Mouse (Mus musculus) right cerebral cortex, postnatal 4 days (tissue): ENCODE measurements around the gene Isoc2a.

Experiments
- DNase-seq: peaks from one replicate; pipeline ENCODE4 v3.0.0-alpha.2; 2022

Gene Isoc2a

DNA sequence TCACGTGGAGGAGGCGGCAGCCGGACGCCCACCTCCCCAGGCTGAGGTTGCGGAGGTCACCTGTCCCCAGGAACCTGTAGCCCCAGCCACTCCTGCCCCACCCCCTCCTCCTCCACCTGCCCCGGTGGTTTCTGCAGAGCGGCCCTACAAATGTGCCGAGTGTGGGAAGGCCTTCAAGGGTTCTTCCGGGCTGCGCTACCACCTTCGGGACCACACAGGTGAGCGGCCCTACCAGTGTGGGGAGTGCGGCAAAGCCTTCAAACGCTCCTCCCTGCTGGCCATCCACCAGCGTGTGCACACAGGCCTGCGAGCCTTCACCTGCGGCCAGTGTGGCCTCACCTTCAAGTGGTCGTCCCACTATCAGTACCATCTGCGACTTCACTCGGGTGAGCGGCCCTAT, 43.0 kb downstream of the Isoc2a start:
- no peak for DNase-seq

DNA sequence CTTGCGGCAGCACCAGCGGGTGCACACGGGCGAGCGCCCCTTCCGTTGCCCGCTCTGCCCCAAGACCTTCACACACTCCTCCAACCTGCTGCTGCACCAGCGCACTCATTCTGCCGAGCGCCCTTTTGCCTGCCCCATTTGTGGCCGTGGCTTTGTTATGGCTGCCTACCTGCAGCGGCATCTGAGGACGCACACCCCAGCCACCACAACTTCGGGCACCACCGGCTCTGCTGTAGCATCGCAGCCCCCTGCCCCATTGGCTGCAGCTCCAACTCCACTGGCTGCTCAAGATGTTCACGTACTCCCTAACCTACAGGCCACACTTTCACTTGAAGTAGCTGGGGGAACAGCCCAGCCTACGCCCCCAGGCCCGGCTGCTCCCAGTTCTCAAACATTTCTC, 43.5 kb downstream of the Isoc2a start:
- no peak for DNase-seq

DNA sequence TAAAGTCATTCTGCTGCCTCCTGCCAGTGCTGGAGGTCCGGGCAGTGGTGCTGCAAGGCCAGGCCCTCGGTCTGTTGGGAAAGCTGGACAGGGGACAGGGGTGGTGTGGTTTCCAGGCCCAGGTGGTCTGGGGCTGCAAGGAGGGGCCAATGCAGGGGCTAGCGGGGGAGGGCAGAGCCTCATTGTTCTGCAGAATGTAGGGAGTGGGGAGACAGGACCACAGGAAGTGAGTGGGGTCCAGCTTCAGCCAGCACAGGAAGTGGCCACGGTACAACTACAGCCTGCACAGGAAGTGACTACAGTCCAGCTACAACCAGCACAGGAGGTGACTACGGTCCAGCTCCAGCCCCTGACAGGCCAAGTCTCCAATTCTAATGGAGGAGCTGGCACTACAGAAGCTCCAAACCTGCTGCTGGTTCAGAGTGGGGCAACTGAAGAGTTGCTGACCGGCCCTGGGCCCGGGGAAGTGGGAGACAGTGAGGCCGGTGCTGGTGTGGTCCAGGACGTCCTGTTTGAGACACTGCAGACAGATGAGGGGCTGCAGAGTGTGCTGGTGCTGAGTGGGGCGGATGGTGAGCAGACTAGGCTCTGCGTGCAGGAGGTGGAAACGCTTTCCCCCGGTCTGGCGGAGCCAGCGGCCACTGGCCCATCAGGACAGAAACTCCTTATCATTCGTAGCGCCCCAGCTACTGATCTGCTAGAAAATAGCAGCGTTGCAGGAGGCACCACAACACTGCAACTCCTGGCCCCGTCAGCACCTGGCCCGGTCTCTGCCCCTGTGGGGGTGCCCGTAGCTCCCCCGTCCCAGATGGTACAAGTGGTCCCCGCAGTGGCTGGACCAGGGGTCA, 44.2 kb downstream of the Isoc2a start:
- DNase-seq = no peak

DNA sequence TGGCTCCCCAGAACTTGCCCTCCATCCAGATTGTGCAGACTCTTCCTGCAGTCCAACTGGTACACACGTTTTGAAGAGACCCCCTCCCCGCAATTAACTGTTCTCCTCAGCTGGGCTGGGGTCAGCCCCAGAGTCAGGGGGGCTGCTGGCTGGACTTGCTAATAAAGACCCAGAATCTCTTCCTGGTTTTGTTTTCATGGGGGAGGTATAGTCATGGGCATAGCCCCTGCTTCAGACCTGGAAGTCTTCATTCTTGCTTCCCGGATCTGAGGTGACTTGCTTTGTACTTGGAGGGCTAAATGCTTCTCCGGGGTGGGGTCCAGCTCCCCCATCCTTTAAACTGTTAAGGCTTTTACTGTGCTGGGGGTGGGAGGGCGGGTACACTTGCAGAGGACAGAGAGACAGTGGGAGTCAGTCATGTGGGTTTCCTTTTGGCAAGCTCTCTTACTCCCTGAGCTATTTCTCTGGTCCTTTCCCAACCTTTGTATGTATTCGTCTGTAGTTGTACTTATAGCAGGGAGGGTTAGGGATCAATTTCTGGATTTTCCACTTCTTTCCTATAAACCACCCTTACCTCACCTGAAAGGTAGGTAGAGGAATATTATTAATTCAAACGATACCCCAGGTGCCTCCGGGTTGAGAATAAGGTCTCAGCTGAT, 45.0 kb downstream of the Isoc2a start, which contains the start of gene Nat14:
Gene Nat14, plus strand, starts transcription at position 205 of the 659 bp plus-strand sequence.
- DNase-seq = no peak

DNA sequence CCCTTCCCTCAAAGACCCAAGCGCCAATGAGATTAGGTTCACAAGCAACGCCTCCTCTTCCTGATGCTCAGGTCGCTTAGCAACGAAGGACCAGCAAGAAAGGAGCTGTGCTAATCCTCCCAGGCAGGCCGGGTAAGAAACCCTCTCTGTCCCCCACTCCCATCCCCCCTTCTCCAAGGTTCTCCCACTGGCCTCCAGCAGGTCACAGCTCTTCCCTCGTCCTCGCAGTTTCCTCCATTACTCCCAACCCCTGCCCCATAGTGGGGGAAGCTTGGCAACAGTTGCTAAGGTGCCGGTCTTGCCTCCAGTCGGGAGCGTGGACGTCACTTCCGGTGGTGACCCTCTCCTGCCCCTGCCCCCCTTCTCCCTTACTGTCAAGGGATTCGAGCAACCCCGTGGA, 45.6 kb downstream of the Isoc2a start:
- DNase-seq = peak; percentile 86

DNA sequence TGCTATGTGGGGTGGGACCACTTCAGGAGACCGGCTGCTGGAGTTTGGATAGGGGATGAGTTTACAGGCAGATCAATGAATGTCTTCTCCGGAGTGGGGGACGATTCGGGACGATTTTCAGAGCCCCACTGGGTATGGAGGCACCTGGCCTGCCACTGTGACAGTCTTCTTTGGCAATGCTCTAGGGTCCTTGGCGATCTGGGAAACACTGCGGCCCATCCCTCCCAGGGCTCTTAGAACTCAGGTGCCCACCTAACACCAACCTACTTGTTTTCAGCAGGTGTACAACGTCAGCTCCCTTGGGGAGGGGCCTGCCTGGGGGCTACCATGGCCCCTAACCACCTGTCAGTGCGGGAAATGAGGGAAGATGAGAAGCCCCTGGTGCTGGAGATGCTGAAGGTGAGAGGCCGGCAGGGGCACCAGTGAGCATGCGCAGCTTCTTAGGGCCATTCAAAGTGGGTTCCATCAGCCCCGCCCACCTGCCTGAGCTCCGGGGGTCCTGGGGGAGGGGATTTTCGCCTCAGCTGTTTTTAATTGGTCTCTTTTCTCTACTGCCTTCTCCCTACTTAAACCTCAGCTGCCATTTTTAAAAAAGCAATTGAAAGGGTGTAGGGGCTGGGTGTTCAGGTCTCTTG, 46.1 kb downstream of the Isoc2a start:
- peak; percentile 90 for DNase-seq

DNA sequence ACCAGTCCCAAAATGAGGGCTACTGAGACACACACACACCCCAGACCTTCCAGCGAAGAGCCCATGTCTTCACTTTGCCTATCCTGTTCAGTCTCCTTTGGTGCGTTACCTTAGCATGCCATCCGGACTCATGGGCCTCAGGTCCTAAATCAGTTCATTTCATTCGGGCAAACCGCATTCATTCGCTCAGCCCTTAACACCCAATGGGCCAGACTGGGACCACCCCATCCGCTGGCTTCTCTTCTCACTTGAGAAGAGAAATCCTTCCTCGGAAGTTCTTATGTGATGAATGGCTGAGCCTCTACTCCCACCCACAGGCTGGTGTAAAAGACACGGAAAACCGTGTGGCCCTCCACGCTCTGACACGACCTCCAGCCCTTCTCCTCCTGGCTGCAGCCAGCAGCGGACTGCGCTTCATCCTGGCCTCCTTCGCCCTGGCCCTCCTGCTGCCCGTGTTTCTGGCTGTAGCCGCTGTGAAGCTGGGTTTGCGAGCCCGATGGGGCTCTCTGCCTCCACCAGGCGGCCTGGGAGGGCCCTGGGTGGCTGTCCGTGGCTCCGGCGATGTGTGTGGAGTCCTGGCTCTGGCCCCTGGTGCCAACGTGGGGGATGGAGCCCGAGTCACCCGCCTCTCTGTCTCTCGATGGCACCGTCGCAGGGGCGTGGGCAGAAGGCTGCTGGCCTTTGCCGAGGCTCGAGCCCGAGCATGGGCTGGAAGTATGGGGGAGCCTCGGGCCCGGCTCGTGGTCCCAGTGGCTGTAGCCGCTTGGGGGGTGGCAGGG, 46.8 kb downstream of the Isoc2a start:
- peak; percentile 67 for DNase-seq

DNA sequence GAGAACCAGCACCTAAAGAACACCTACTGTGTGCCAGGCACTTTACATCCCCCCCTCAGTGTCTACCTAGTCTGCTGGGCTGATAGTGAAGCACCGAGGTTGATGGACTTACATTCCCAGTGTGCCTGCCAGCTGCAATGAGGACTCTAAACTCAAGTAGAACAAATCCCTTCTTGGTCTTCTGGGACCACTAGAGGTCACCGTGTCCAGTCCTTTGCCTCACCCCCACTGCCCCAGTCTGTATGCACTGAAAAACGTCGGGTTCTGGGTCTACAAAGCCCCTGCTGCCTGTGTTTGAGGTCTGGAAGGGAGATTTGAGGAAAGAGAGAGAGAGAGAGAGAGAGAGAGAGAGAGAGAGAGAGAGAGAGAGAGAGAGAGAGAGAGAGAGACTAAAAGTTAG, 47.5 kb downstream of the Isoc2a start:
- no peak for DNase-seq

DNA sequence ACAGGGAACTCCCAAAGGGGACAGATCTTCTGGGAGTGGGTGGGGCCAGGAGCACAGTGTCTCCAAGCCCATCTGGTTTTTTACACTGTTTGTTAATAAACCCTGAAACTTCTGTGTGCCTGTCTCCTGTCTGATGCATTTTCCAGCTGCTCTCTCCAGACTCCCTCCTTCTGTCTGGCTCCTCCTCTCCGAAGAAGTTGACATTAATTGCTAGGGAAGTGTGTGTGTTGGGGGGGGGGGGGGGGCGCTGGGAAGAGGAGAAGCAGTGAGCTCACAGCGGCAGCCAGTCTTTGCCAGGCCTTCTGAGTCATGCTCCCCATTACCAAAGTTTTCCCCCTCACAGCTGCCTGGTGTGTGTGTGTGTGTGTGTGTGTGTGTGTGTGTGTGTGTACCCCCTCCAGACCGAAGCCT, 47.9 kb downstream of the Isoc2a start:
- DNase-seq = no peak

DNA sequence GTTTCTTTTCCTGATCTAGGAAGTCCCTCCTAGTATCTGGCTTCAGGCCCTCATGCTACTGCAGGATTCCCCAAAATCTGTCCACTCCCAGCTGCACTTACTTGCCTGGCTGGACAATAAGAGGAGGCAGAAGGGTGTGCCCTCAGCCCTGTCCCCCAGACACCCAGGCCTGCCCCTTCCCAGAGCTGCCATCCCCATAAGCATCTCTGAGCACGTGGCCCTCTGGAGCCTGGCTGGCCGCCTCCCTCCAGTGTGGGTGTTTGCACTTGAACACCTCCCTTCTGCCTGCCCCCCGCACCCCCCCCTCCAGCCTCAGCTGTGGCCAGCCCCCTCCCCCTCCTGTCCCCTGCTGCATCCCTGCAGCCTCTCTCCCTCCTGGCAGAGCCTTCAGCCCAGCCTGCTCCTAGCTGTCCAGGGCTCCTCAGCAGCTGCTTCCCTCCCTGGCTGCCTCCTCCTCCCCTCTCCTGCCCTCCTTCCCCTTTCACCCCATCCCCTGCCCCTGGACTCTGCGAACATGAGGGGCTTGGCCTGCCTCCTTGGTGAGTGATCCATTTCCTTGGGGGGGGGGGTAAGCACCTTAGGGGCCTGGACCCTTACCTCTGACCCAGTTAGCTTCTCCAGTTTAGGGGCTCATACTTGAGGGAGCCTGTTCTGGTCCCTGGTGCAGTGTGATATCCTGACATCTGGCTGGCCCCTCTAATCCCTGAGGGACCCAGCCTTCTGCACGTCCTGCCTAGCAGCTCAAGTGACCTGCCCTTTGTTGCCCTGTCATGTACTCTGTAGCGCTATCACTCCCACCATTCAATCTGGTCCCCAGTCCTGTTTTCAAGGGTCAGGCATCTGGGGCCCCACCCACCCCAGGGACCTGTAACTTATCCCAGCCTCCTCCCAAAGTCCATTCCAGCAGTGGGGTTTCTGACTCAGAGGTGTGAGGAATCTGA, 48.8 kb downstream of the Isoc2a start, which contains the start of gene Ssc5d:
Gene Ssc5d, plus strand, starts transcription at position 345 of the 941 bp plus-strand sequence.
- DNase-seq = no peak

DNA sequence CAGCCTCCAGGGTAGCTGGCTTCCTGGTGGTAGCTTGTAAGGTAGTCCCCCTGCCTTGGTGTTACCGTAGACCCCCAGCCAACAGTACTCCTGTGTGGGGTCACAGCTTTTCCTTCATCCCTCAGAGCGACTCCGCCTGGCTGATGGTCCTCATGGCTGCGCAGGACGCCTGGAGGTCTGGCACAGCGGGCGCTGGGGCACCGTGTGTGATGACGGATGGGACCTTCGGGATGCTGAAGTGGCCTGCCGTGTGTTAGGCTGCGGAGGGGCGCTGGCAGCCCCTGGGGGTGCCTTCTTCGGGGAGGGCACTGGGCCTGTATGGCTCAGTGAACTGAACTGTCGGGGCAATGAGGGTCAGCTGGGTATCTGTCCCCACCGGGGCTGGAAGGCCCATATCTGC, 49.9 kb downstream of the Isoc2a start:
- no peak for DNase-seq

DNA sequence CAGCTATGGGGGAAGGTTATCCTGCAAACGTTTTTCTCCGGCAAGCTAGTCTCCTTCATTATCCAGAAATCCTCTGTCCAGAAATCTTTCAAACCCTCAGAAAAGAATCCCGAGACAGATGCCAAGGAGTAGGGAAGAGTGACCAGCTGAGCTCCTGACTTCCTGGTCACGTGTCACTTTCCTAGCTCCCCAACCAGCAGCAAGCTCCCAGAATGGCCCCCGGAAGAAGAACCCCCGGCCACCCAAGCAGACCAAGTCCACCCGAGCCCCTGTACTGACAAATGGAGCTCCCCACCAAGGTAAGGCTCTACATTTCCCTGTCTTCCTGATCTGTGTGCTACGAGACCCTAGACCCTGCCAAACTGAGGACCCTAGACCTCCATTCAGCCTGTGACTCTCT, 50.8 kb downstream of the Isoc2a start:
- DNase-seq = no peak

DNA sequence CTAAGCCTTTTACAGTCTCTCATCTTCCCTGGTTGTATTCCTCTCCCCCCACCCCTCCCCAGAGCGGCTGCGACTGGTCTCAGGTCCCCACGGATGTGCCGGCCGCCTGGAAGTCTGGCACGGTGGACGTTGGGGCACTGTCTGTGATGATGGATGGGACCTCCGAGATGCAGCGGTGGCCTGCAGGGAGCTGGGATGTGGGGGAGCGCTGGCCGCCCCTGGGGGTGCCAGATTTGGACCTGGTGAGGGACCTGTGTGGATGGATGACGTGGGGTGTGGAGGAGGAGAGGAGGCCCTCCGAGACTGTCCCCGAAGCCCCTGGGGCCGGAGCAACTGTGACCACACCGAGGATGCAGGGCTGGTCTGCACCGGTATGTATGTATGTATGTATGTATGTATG, 51.4 kb downstream of the Isoc2a start:
- no peak for DNase-seq

DNA sequence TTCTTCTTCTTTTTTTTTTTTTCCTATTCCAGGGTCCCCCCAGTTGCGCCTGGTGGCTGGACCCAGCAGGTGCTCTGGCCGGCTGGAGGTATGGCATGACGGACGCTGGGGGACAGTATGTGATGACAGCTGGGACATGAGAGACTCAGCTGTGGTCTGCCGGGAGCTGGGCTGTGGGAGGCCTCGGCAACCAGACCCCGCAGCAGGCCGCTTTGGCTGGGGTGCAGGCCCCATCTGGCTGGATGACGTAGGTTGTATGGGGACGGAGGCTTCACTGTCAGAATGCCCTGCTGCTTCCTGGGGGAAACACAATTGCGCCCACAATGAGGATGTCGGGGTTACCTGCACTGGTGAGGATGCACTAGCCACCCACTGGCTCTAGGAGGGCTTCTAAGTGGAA, 56.1 kb downstream of the Isoc2a start:
- no peak for DNase-seq

DNA sequence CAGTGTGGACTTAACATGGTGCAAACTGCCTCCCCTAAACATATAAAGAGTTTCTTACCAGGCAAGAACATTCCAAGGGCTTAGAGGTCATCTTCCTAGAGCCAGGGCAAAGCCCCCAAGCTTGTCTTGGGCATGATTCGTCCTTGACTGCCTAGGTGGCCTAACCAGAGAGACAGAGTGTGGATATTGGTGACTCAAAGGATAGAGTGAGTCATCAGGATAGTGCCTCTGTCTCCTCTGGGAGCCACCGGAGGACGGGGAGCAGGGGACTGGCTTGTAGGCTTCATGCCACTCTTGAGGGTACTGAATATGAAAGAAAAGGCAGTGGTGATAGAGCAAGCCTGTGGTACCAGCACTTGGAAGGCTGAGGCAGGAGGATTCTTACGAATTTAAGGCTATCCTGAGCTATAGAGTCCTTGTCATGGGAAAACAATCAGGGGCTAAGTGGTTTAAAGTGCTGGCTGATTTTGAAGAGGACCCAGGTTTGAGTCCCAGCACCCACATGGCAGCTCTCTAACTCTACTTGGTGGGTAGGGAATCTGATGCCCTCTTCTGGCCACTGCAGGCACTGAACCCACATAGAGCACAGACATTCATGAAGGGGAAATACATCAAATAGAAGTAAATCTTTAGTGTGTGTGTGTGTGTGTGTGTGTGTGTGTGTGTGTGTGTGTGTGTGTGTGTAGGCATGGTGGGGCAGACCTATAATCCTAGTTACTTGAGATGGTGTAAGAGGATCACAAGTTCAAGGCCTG, 57.4 kb downstream of the Isoc2a start:
- DNase-seq = no peak

DNA sequence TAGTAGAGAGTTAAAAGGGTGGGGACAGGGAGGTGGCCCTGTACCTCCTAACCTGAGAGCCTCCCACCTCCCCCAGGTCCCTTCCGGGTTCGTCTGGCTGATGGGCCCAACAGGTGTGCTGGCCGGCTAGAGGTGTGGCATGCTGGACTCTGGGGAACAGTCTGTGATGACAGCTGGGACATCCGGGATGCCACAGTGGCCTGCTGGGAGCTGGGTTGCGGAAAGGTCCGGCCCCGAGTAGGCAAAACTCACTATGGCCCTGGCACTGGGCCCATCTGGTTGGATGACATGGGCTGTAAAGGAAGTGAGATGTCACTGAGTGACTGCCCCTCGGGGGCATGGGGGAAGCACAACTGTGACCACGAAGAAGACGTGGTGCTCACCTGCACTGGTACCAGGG, 59.9 kb downstream of the Isoc2a start:
- no peak for DNase-seq

DNA sequence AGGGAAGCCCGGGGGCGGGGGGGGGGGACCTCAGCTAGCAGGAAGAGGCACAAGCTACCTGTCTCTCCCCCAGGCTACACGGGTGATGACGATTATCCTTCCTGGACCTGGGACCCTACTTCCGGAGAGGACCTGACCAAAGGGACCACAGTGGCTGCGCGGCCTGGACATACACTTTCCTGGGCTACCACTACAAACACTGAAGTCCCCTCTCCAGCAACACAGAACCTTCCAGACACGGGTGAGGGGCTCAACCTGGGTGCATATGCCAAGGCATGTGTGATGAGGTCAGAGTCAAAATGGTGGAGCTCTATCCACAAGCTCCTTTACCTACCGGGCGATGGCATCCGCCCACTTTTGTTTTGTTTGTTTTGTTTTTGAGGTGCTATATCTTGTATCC, 60.4 kb downstream of the Isoc2a start:
- DNase-seq = no peak

DNA sequence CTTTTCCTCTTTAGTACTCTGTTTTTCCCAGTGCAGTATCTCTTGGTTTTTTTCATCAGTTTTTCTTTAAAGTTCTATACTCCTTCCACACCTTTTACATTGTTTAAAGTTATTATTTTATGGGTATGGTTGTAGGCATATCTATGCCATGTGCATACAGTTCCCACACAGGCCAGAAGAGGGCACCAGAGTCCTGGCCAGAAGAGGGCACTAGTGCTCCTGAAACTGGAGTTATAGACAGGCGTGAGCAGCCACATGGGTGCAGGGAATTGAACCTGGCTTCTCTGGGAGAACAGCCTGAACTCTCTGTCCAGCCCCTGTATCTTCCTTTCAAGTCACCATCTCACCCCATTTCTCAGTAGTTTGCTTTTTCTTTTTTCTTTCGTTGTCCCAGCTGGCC, 61.5 kb downstream of the Isoc2a start:
- peak; percentile 74 for DNase-seq

DNA sequence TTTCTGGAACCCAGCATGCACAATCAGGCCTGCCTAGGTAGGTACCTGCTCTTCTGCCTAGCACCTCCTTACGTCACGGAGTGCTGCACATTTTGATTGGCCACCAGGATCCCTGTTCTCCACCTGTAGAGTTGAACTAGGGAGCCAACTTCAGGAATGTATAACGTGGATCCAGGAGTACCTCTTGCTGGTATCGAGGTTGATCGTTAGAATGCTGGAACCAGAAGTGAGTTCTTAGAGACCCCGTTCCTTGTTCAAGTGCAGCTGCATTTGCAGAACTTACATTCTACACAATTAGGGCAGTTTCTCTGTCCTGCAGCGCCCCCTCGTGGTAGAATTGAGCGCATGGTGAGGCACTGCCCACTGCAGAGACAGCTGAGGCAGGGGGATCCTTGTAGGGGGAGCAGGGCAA, 63.1 kb downstream of the Isoc2a start:
- peak; percentile 81 for DNase-seq

DNA sequence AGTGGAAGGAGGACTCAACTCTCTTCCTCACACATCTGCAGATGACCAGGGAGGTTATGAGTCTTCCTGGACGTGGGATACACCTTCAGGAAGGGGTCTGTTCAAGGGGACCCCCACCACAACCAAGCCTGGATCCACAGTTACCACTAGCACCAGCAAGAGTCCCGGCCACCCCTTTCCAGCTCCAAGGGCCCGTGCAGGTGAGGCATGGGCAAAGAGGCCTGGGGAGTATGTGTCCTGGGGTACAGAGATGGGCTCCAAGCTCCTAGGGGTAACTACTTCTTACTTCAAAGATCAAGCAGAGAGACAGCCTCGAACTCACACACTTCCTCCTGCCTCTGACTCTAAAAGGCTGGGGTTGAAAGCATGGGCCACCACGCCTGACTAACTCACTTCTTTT, 65.7 kb downstream of the Isoc2a start:
- DNase-seq = no peak

DNA sequence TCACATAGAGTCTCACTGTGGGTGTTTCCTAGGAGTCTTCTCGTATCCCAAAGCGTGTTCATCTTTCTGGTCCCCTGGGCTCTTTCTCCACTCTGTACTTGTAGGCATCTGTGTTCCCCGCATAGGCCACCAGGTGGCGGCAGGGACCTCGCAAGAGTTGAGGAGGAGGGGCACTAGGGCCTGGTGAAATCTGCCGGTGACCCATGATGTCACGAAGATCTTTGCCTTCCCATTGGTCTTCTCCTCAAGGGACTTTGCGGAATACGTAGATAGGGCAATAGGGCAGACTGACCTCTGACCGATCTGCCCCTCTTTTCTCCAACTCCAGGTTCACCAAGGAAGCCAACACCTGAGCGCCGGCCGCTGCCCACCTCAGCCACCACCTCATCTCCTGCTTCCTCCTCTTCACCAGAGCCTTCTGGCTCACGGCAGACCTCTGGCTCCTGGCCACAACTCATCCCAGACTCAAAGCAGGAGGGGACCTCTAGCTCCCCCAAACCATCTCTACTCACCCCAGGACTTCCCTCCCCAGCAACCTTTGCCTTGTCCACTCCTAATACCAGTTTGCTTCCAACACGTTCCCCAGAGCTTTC, 66.4 kb downstream of the Isoc2a start:
- DNase-seq = peak; percentile 86
